Mouse (Mus musculus): ENCODE results near the gene Plekhm2.

DNA sequence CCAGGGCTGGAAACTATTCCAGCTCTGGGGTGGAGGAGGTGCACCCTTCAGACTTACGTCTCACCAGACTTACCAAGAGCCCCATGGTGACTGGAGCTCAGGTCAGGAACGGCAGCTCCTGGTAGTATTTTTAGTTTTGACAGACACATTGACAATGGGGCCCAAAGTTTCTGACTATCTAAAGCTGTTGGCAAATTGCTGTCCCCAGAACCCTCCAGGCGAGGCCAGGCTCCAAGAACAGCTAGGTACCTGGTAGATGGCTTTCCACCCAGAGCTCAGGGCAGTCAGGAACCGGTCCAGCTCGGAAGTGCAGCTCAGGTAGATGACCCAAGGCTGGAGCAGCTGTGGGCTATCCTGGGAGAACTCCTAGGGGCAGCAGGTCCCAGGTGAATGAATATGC, 37.2 kb downstream of the Plekhm2 start:
- TF ChIP-seq GATA1 (IDR thresholded peaks at IDR 0.05; ENCODE audit: borderline replicate concordance, low read length): no peak
- no peak for TF ChIP-seq FLI1 (IDR thresholded peaks at IDR 0.05; ENCODE audit: low read length)

Data from megakaryocyte, embryonic 14.5 days (primary cell).